Mouse (Mus musculus) spleen, postnatal 10 days (tissue): ENCODE results near the gene Gtdc1.

Experiments used
- DNase-seq, 2 experiments: peaks; one replicate each; pipeline ENCODE4 v3.0.0; 2021 to 2022; ENCODE audit warnings: low spot score in 2 of 2

The Gtdc1 gene

DNA sequence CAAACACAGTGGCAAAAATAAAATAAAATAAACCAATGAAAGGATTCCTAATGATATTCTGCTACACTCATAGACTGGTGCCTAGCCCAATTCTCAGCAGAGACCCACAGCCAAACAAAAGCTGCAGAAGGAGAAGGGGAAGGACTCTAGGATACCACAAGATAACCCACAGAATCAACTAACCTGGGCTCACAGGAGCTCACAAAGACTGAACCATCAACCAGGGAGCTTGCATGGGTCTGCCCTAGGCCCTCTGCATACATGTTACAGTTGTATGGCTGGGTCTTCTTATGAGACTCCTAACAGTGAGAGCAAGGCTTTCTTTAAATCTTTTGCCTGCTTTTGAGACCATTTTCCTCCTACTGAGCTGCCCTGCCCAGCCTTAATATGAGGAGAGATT is 2.8 kb downstream of the Gtdc1 start:
- DNase-seq: no peak

DNA sequence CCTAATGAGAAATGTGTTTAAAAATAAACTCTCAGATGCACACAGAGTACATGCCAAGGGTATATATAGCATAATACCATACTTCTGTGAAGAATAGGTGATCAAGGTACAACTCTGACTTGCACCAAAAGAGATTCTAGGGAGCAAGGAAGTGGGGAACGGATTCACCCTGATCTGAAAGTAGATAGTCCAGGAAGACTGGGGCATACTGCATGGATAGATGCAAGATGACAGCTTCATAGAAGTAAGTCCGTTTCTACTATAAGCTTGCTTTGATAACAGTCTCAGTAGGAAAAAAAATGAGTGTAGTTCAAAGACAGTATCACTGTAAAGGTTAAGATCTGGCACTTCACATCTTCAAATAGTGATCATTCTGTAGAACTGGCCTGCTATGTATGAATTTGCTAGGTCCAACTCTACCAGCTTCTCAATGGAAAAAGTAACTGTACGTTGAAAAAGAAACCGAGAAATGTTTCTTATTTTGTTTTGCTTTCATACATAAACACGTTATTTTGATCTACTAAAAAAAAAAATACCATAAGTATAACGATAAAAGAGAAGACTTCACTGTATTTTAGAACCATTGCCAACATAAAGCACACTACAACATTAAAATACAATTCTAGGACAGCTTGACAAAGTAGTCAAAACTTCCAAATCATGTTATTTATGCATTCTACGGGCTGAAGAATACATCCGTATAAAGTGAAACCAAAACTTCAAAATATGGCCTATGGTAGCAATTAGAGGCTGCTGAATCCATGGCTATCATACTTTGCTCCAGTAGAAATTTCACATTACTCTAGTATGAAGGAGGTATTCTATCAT is 4.2 kb downstream of the Gtdc1 start:
- DNase-seq: no peak

- no peak for DNase-seq
Observed at GRCm38 (mm10) chr2:44922500-44922899, 5.0 kb downstream of the Gtdc1 start.

- DNase-seq: no peak
Observed at GRCm38 (mm10) chr2:44920471-44920870, 7.0 kb downstream of the Gtdc1 start.

GRCm38 (mm10) chr2:44919326-44919725 is 8.1 kb downstream of the Gtdc1 start:
- DNase-seq: no peak

DNA sequence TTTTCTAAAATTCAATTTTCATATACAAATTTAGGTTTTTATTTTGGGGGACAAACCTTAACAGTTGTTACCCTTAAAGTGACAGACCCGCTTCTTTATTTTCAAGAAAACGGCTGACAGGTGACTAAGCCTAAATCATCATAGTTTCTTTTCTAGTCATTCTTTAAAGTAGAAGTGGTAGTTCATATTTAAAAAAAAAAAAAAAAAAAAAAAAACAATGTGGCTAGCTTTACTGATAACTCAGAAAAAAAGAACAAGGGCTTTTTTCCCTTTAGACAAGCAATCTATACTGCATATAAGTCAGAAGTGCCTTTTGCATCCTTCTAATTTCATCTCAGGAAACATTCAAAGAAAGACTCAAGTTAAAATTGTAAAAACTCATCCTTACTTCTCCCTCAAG is 8.7 kb downstream of the Gtdc1 start:
- DNase-seq: no peak

- DNase-seq: no peak
Observed at GRCm38 (mm10) chr2:44916286-44916685, 11.2 kb downstream of the Gtdc1 start.

GRCm38 (mm10) chr2:44897801-44898200 is 29.7 kb downstream of the Gtdc1 start:
- DNase-seq: no peak

- DNase-seq: no peak
Observed at GRCm38 (mm10) chr2:44873718-44874117, 53.7 kb downstream of the Gtdc1 start.

GRCm38 (mm10) chr2:44864726-44865125 is 62.7 kb downstream of the Gtdc1 start:
- DNase-seq: no peak

DNA sequence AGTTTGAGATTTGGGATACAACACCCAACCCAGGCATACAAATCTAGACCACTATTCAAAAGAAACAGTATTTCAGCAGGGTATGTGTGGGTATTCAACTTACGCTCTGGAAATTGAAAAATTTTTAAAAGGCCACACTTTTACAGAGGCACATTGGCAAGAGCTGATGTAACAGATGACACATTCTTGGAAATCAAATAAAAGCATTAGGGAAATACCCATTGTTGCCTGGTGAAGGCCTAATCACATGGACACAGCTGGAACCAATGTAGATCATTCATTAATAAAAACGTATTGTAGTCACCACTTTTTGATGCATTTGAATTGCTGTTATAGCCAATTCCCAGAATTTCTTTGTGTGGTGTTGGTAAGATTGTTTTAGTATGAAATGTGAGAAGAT is 73.0 kb downstream of the Gtdc1 start:
- no peak for DNase-seq

GRCm38 (mm10) chr2:44849666-44850065 is 77.8 kb downstream of the Gtdc1 start:
- DNase-seq: no peak

DNA sequence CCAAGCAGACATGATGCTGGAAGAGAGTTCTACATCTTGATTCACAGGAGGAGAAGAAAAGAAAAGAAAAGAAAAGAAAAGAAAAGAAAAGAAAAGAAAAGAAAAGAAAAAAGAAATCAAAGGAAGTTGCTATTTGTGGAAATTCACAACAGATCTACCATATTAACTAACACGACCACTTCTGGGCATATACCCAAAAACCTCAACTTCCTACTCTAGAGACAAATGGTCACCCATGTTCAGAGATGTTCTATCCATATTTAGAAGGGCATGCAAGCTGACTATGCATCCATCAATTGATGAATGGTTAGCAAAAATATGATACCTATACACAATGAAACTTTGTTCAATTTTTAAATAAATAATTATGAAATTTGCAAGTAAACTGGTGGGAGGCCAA is 79.3 kb downstream of the Gtdc1 start:
- no peak for DNase-seq

DNA sequence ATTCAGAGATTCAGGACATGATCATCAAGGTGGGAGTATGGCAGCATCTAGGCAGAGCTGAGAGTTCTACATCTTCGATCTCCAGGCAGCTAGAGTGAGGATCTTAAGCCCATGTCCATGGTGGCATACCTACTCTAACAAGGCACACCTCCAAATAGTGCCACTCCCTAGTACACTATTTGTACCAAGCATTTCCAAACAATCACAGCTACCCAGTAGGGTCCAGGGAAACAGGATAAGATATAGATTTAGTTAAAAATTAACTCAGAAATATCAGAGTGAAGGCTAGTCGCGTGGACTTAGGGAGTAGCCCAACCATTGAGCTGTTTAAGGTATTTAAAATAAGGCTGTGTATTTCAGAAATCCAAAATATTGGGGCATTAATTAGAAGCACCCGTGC is 82.0 kb downstream of the Gtdc1 start:
- no peak for DNase-seq

DNA sequence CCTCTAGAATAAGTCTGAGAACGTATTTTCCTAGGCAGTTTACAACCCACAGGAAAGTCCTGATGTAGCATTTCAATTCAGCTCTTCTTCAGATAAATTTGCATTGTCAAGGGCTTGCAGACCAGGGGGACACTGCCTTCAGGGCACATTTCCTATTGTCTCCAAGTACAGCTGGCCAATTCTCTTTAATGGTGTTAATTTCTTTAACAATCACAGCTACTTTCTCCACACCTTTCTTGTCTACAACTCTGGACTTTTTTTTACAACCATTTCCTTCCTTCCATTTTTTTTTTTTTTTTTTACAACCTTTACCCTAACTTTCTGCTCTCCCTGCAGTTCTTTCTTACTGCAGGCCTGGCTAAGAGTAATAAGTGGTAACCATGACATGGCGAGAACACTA is 97.7 kb downstream of the Gtdc1 start:
- no peak for DNase-seq

- no peak for DNase-seq
Observed at GRCm38 (mm10) chr2:44829346-44829745, 98.1 kb downstream of the Gtdc1 start.

- no peak for DNase-seq
Observed at GRCm38 (mm10) chr2:44826609-44827008, 100.8 kb downstream of the Gtdc1 start.

- DNase-seq: no peak
Observed at GRCm38 (mm10) chr2:44817787-44818186, 109.7 kb downstream of the Gtdc1 start.

DNA sequence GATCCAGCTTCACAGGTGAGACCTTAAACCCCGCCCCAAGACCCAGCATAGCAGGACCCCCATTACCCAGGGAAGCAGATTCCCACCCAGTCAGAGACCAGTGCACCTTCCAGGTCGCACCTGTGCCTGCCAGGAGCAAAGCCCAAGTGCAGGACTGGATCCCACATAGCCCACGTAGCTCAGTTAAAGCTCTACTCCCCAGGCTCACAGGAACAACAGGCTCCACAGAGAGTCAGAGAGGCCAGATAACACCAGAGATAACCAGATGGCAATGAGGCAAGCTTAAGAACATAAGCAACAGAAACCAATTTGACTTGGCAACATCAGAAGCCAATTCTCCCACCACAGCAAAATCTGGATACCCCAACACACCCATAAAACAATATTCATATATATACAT is 113.7 kb downstream of the Gtdc1 start:
- DNase-seq: no peak

- DNase-seq: no peak
Observed at GRCm38 (mm10) chr2:44804497-44804896, 123.0 kb downstream of the Gtdc1 start.

DNA sequence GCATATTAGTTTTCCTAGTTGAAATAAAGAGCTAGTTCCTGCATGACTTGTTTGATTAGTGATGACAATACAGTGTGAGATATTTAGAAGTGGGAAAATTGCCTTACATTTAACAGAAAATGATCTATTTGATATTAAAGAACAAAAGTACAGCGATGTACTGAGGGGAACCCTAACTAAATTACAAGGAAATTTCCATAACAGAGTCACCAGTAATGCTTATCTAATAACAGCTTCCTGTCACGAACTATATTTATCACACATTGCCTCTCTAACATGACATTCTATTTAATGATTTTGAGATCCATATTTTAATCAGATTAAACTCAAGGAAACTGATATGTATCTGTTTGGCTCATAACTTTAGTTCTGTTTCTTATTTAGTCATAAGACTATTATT is 126.1 kb downstream of the Gtdc1 start:
- DNase-seq: no peak

DNA sequence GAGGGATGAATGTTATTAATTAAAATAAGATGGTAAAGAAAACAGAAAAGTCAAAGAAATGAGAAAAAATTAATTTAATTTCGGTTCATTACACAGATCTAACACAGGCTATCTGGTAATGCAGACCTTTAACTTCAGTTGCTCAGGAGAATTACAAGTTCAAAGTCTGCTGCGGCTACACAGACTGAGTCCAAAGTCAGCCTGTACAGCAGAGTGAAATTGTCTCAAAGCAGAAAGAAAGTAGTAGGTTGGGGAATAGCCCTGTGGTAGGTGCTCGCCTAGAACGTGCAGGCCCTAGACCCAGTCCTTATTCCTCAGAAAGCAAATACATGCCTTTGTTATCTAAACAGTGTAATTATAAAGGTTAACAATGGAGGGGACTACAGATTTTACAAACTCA is 135.6 kb downstream of the Gtdc1 start:
- no peak for DNase-seq

DNA sequence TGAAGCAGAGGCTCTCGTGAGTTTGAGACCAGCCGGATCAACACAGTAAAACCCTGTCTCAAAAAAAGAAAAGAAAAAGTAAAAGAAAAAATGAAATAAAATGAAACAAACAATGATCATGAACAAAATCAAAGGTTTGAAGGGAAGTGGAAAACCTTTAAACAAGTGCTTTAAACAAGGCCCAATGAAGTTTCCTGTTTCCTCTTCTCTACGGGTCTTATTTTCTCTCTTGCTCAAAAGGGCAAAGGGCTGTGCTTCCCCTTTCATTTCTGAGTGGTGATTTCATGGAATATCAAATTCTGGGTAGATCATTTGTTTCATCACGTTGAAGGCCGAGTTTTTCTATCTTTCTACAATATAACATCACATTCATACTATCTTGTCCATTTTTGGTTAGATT is 136.3 kb downstream of the Gtdc1 start:
- no peak for DNase-seq

DNA sequence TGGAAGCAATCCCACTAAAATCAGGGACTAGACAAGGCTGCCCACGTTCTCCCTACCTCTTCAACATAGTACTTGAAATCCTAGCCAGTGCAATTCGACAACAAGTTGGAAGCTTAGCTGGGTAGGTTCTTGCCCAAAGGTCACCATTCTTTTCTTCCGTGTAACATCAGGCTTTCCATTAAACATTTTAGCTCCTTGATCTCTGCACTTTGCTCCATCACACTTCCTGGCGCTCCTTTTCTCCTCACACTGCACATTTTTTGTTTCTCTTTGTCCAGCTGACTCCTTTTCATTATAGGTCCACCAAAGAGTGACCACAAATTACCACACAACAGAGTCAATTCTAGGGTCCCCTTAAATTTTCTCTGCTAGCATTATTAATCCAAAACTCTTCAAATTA is 144.7 kb downstream of the Gtdc1 start:
- no peak for DNase-seq
